Mouse (Mus musculus) kidney, adult 11 months (tissue): ENCODE measurements at regions not wholly inside any gene's neighbourhood (a gene's known extent, or its start where the extent isn't known, plus 50 kb on each side); places are given as distances from the start of the nearest gene placed in this dataset.

Source experiments
- DNase-seq: peaks from one replicate; pipeline ENCODE4 v3.0.0; 2022

- DNase-seq: peak; percentile 33
These were observed 59.1 kb downstream of the Bmp15 start for GRCm38 (mm10) chrX:6261469-6261868.

- DNase-seq: no peak
These were observed 62.0 kb downstream of the Bmp15 start for GRCm38 (mm10) chrX:6258523-6258922.

GRCm38 (mm10) chrX:6254058-6254457 lies 66.5 kb downstream of the Bmp15 start:
- no peak for DNase-seq

- no peak for DNase-seq
These were observed 67.6 kb downstream of the Bmp15 start for GRCm38 (mm10) chrX:6252873-6253272.
